Mouse (Mus musculus): ENCODE measurements at regions not wholly inside any gene's neighbourhood (a gene's known extent, or its start where the extent isn't known, plus 50 kb on each side); places are given as distances from the start of the nearest gene placed in this dataset.
A peak's percentile ranks its signal among the peaks of the same experiment; 100 is the strongest.

DNA sequence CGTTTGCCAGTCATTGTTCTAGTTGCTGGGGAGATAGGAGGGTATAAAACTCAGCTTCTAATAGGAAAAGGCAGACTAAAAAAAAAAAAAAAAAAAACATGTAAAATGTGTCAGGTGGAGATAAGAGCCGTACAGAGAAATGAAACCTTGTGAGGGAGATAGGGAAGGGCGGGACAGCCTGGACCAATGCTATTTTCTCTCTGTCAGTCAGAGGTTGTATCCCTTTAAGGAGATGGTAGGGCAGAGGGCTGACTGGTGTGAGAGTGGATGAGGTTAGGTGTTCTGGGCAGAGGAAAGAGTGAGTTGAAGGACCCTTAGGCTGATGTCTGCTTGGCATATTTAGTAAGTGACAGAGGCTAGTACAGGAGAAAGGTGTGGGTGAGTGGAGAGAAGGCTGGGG is 169.2 kb upstream of the Serpine2 start:
- DNase-seq, result no peak

- no peak for DNase-seq
Measured at GRCm38 (mm10) chr1:80025863-80026616, 165.1 kb upstream of the Serpine2 start.

GRCm38 (mm10) chr1:80023518-80024095 is 162.6 kb upstream of the Serpine2 start:
- DNase-seq, result no peak

DNA sequence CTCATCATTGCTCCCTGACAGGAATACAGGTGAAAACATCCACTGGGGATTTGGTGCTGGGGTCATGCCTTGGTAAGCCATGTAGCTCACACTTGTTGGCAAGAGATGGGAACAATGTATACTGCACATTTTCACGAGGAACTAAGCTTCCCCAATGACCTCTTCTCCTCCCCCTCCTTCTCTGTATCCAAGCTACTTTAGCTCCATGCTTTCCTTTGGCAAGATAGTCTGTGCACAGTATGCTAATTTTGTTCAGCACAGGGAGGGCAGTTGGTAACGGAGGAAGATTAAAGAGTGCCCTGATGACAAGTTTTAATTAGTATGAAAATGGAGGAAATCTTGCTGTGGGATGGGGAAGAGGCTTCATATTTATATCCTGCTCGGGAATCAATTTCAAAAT is 160.9 kb upstream of the Serpine2 start:
- no peak for DNase-seq

- peak; percentile 85 for DNase-seq
Measured at GRCm38 (mm10) chr1:80018391-80019065, 157.5 kb upstream of the Serpine2 start.

GRCm38 (mm10) chr1:80015474-80015873 is 154.5 kb upstream of the Serpine2 start:
- no peak for DNase-seq

DNA sequence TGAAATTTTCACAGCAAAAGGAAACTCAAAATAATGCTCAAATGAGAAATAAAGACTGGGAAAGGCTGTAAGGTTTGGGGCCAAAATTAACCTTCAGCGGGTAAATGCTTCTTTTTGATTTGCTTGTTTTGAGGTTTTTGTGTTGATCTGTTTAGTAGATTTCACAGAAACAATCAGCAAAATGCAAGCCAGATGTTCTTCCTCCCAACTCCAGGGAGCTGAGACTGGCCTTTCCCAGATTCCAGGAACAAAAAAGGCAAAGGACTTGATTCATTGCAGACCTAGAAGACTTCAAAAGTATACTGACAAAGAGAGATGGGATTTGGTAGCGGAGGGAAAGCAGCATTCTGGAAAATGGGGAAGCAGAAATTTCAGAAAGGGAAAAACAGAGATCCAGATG is 153.6 kb upstream of the Serpine2 start:
- DNase-seq, result no peak

DNA sequence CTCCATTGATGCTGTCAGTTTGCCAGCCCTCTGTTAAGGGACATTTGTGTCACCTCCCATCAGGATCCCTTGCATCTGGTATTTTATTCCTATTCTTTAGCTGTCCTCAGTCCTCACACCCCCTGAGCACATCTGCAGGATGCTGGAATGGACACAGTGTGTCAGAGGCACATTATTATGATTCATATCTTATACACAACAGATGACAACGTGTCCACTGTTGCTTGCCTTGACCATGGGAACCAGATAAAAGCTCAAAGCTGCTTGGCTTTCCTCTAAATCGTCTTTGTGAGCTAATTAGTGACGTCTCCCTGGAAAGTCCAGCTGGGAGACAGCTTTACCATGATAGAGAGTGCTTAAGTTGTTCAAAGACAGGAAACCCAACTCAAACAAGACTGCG is 149.7 kb upstream of the Serpine2 start:
- peak; percentile 29 for DNase-seq

DNA sequence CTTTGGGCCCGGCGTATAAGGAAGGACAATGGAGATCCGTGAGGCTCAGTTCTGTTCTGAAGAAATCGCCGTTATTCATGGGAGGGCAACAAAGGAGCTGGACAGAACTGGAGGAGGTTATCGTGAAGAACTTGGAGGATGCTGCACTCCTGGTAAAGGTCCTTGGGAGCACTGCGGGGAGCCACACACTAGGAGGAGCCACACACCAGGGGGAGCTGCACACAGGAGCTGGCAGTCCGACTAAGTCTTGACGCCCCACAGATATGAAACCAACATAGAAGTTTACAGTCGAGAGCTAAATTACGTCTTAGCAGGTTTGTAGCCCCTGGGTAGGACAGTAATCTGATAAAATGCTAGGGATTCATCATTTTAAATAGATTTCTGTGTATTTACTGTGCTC is 138.1 kb upstream of the Serpine2 start:
- DNase-seq, result peak; percentile 59

DNA sequence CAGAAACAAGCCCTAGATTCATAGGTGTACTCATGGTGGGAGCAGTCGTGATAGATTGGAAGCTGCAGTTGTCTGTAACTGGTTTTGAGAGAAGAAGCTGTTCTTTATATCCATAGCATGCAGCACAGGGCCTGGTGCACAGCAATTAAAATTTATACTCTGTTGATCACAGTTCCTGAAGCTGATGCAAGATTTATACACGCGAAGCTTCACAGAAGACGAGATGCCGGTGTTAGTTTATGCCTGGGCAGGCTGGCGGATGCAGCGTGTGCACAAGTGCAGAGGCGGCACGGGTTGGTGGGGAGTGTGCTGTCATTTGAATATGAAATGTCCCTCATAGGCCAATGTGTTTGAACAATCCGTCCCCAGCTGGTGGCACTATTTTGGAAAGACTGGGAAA is 136.9 kb upstream of the Serpine2 start:
- DNase-seq, result no peak

GRCm38 (mm10) chr1:79997456-79997855 is 136.5 kb upstream of the Serpine2 start:
- DNase-seq, result no peak

DNA sequence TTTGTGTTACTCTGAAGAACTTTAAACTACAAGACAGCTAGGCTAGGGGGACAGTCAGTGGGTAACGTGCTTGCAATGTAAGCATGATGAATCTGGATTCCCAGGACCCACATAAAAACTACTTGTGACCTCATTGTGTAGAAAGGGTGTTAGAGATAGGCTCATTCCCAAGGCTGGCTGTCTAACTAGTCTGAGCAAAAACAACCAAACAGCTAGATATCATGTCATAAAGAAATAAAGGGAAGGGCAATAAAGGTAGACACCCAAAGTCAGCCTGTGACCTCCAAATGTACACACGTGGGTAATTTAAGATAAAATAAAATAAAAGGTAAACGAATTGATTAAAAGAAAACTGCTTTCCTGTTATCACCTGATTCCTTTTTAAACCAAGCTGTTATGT is 123.7 kb upstream of the Serpine2 start:
- no peak for DNase-seq

DNA sequence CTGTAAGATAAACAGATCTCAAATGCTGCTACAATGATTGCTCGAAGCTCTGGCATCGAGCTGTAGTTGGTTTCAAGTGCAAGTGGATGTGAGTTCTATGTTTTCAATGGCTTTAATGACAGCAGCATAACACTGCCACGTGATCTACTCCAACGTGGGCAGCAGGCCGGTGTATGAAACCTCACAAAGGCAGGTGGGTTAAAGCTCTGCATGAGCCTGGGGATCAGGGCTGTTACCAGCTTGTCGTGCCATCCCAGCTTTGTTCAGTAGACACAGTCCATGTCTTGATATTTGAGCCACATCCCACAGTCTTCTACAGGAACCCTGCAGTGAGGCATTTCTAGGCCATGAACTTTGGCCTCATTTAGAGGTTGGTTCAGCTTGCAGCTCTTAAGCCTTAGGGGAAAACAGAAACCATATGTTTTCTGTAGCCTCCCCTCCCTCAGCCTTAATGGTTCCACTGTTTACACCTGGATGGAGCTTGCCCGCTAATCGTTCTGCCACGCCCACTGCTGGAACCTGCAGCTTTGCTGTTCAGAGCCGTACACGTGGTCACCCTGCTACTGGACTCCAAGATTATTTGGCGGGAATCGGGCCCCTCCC is 121.8 kb upstream of the Serpine2 start:
- no peak for DNase-seq

GRCm38 (mm10) chr1:79979863-79980262 is 118.9 kb upstream of the Serpine2 start:
- no peak for DNase-seq

- DNase-seq, result no peak
Measured at GRCm38 (mm10) chr1:79978156-79978555, 117.2 kb upstream of the Serpine2 start.

GRCm38 (mm10) chr1:79956121-79956520 is 95.1 kb upstream of the Serpine2 start:
- peak; percentile 80 for DNase-seq

- DNase-seq, result peak; percentile 17
Measured at GRCm38 (mm10) chr1:79944231-79944630, 83.3 kb upstream of the Serpine2 start.

DNA sequence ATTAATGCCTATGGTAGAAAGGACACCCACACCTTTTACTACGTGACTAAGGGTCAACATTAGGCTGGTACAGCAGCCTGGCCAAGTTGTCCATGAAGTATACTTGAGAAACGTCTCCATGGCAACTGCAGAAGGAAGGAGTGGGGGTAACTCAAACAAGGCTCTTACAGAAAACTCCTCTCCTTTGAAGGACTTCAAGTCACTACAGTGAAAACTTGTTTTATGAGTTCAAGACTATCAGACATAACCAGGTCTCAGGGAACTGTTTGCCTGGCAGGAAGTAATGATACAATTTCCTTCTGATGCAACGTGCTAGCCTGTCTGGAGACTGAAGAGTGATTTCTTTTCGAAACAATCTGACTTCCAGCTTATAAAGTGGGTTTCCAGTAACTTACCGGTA is 71.5 kb upstream of the Serpine2 start:
- no peak for DNase-seq

DNA sequence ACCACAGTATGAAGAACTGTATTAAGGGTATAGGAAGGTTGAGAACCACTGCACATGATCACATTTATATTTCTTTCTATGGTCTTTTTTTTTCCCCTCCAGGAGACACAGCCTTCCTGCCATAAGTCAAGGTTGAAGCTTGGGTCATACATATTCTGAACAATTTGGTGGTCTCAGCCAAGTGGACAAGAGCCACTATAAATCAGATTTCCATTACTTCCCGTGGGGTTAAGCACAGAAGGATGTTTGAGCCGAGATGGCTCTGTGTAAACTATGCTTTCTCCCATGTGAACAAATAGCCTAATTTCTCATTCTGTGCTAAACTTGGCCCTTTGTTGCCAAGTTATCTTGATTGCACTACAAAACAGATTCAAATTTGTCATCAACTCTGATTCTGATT is 66.8 kb upstream of the Serpine2 start:
- no peak for DNase-seq

GRCm38 (mm10) chr1:79925776-79926175 is 64.8 kb upstream of the Serpine2 start:
- no peak for DNase-seq

DNA sequence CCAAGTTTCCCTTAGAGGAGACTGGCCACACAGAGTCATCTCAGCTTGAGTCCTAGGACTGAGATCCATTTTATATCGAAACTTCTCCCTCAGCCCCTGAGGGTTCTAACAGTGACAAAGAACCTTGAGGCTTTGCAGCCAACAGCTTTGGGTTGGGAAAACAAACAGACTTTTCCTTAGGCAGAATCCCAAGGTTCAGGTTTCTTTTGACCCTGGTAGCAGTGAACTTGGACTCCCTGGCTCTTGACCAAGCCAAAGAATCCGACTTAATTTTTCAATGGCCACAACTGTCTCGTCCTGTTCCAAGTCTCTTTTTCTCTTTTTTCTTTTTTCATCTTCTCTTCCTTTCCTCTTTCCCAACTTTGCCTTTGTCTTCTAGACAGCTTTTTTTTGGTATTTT is 60.9 kb upstream of the Serpine2 start:
- DNase-seq, result no peak

GRCm38 (mm10) chr1:79921333-79921732 is 60.4 kb upstream of the Serpine2 start:
- no peak for DNase-seq

DNA sequence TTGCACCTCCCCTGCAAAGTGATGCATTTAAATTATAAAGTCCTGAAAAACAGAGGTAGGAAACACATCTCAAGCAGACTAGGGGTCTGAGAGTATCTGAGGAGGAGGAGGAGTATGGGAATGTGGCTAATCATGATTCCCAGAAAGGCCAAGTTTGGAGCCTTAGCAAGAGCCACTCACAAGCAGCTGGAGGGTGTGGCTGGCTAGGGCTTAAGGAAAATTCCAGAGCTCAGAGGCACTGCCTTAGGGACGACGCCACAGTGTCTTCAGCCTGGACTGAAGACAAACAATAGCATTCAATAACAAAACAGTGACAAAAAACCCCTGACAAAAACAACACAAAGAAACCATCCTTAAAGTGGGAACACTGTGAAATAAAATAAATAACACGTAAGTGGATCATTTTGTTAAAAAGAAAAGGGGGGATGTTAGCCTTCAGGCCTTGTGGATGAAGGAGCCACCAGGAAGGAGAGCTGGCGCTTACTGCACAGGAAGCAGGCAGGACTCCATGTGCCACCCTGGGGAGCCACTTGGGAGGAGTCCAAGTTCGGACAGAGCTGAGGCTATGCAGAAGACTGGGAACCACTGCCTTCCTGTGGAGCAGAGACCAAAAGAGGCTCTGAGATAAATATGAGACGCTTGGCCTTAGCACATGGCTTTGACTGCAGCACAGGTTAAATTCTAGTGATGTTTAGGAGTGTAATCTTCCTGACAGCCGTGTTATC is 56.6 kb upstream of the Serpine2 start:
- peak; percentile 55 for DNase-seq

Data from heart, postnatal 4 days (tissue).